Mouse (Mus musculus) thymus, adult 2 months (tissue): Measurements from ENCODE around the gene Zc3h6.

Source experiments
- CTCF ChIP-seq: fragments of 200-500 bp; IDR thresholded peaks from 2 replicates; pipeline ENCODE4 v1.5.1; 2012; ENCODE audit warnings: mild to moderate bottlenecking, control low read depth, low read length, moderate library complexity, borderline replicate concordance; ENCODE audit not compliant: control insufficient read depth, poor library complexity, insufficient read depth; ENCODE audit errors: extremely low read depth
- POLR2A ChIP-seq: fragments of 200-500 bp; IDR thresholded peaks from 2 replicates; pipeline ENCODE4 v1.6.1; 2012; ENCODE audit warnings: mild to moderate bottlenecking, low read length, control low read depth, moderate library complexity; ENCODE audit not compliant: control insufficient read depth, poor library complexity, insufficient read depth; ENCODE audit errors: extremely low read depth

GRCm38 (mm10) chr2:128967661-128968441, 649 bp downstream of the Zc3h6 start, which contains the start of gene Gm10762:
- TF ChIP-seq CTCF (no peak), POLR2A (no peak; the same call in 1 of the 2 replicates)
